Comparison of ENCODE assay signal across 25 mouse cellular contexts in the genomic region with DNA sequence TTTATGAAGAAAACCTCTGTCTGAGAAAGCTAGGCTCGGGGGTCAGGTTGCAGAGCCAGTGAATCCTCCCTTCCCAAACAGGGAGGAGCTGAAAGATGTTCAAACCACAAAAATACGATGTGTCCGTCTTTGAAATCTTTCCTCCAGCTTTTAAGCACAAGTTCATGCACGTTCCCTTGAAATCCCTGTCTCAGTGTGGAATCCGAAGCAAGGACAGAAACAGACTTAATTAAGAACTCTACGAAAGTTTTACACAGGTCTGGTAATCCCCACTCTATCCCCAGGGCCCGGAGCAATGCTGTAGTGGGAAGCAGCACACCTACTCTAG.
A peak's percentile ranks its signal among the peaks of the same experiment; 100 is the strongest.
DNase-seq lines count a peak whose midpoint lies in the region; ATAC-seq and TF ChIP-seq lines count a peak whose summit lies in the region.
"Had no signal": no experiment of that assay in that cellular context is flagged by ENCODE, and none has a peak within 500 bp of the region (broad histone marks: within the 10 kb centered on the region; RNA-seq: fewer than 3 reads in every experiment).

No protein-coding gene starts in this region.

- no peak overlapping the region for H3K9ac ChIP-seq in heart, adult 2 months (ENCODE audit: low read depth, low read length)
- H3K9ac ChIP-seq in heart, embryonic 16.5 days (ENCODE audit: low read length) = no peak overlapping the region
- H3K9ac ChIP-seq in midbrain, embryonic 11.5 days (ENCODE audit: low read length) = no peak overlapping the region
- no peak overlapping the region for H3K9ac ChIP-seq in midbrain, embryonic 16.5 days (ENCODE audit: low read depth, low read length)
- H3K9ac ChIP-seq: hindbrain, embryonic 15.5 days; kidney, embryonic 15.5 days; limb, embryonic 12.5 days; liver, embryonic 15.5 days; lung, embryonic 14.5 days; neural tube, embryonic 13.5 days had no signal

- no peak for TF ChIP-seq EP300 in heart, adult 2 months (IDR thresholded peaks at IDR 0.05; ENCODE audit: insufficient read depth, low read depth, low read length)

- intact Hi-C loops in heart, adult 2 months (cut with DNase I) = no loop called here
- intact Hi-C loops in heart, postnatal 14 days (cut with DNase I) = no loop called here

- no peaks in the 10 kb centered on the region for H3K27me3 ChIP-seq in heart, adult 2 months (ENCODE audit: control insufficient read depth, insufficient read depth, low read length)
- no peaks in the 10 kb centered on the region for H3K27me3 ChIP-seq in heart, embryonic 16.5 days (ENCODE audit: control insufficient read depth, insufficient read depth, low read length)
- H3K27me3 ChIP-seq in midbrain, embryonic 11.5 days (ENCODE audit: control insufficient read depth, insufficient read depth, low read length) = no peaks in the 10 kb centered on the region
- no peaks in the 10 kb centered on the region for H3K27me3 ChIP-seq in midbrain, embryonic 16.5 days (ENCODE audit: control insufficient read depth, insufficient read depth, low read depth, low read length)
- H3K27me3 ChIP-seq: hindbrain, embryonic 15.5 days; kidney, embryonic 15.5 days; limb, embryonic 12.5 days; liver, embryonic 15.5 days; neural tube, embryonic 13.5 days; Patski had no signal

- H3K4me1 ChIP-seq in heart, adult 2 months (ENCODE audit: control insufficient read depth, insufficient read depth, low read length) = no peaks in the 10 kb centered on the region; the same call in 1 of the 2 replicates
- no peaks in the 10 kb centered on the region; the same call in 1 of the 2 replicates for H3K4me1 ChIP-seq in heart, embryonic 16.5 days (ENCODE audit: control insufficient read depth, insufficient read depth, low read length)
- H3K4me1 ChIP-seq in midbrain, embryonic 11.5 days (ENCODE audit: control insufficient read depth, insufficient read depth, low read length) = 0 out of 2 replicates have a peak, but pooled peaks cover 2% of the 10 kb centered on the region
- H3K4me1 ChIP-seq in midbrain, embryonic 16.5 days (ENCODE audit: control insufficient read depth, insufficient read depth, low read length) = peaks cover 5% of the 10 kb centered on the region; the same call in 1 of the 2 replicates
- H3K4me1 ChIP-seq: hindbrain, embryonic 15.5 days; kidney, embryonic 15.5 days; liver, embryonic 15.5 days had no signal

- H3K4me3 ChIP-seq in heart, adult 2 months = no peak overlapping the region
- H3K4me3 ChIP-seq in heart, embryonic 16.5 days (ENCODE audit: low read length) = no peak overlapping the region
- no peak overlapping the region for H3K4me3 ChIP-seq in midbrain, embryonic 11.5 days (ENCODE audit: low read depth, low read length)
- H3K4me3 ChIP-seq in midbrain, embryonic 16.5 days (ENCODE audit: low read depth, low read length) = no peak overlapping the region
- H3K4me3 ChIP-seq: hindbrain, embryonic 15.5 days; kidney, embryonic 15.5 days; left cerebral cortex, adult 2 months; limb, embryonic 12.5 days; liver, embryonic 15.5 days; neural tube, embryonic 13.5 days had no signal

- WGBS in heart, adult 2 months = 79% methylated on average over 7 of the region's 7 CpGs
- WGBS in heart, embryonic 16.5 days = 80% methylated on average over 7 of the region's 7 CpGs
- WGBS in midbrain, embryonic 11.5 days = 53% methylated on average over 7 of the region's 7 CpGs
- WGBS in midbrain, embryonic 16.5 days = 43% methylated on average over 7 of the region's 7 CpGs

- H3K27ac ChIP-seq in heart, adult 2 months = peak overlapping the region; percentile 24
- peak overlapping the region; percentile 66 for H3K27ac ChIP-seq in heart, embryonic 16.5 days (ENCODE audit: low read length)
- no peak overlapping the region for H3K27ac ChIP-seq in midbrain, embryonic 11.5 days (ENCODE audit: low read depth, low read length)
- no peak overlapping the region for H3K27ac ChIP-seq in midbrain, embryonic 16.5 days (ENCODE audit: low read length)
- H3K27ac ChIP-seq: hindbrain, embryonic 15.5 days; kidney, embryonic 15.5 days; left cerebral cortex, adult 2 months; limb, embryonic 12.5 days; liver, embryonic 15.5 days; neural tube, embryonic 13.5 days had no signal

- no peak overlapping the region for H3K4me2 ChIP-seq in heart, embryonic 16.5 days (ENCODE audit: low read depth, low read length)
- no peak overlapping the region for H3K4me2 ChIP-seq in midbrain, embryonic 11.5 days
- no peak overlapping the region for H3K4me2 ChIP-seq in midbrain, embryonic 16.5 days (ENCODE audit: low read length)
- H3K4me2 ChIP-seq: hindbrain, embryonic 15.5 days; kidney, embryonic 15.5 days; limb, embryonic 12.5 days; liver, embryonic 15.5 days; lung, embryonic 14.5 days; neural tube, embryonic 13.5 days had no signal

- no peaks in the 10 kb centered on the region for H3K36me3 ChIP-seq in heart, adult 2 months (ENCODE audit: control insufficient read depth, insufficient read depth, low read length)
- no peaks in the 10 kb centered on the region for H3K36me3 ChIP-seq in heart, embryonic 16.5 days (ENCODE audit: control insufficient read depth, insufficient read depth)
- no peaks in the 10 kb centered on the region for H3K36me3 ChIP-seq in midbrain, embryonic 11.5 days (ENCODE audit: control insufficient read depth, insufficient read depth, low read length)
- H3K36me3 ChIP-seq in midbrain, embryonic 16.5 days (ENCODE audit: control insufficient read depth, insufficient read depth, low read length) = no peaks in the 10 kb centered on the region
- H3K36me3 ChIP-seq: hindbrain, embryonic 15.5 days; kidney, embryonic 15.5 days; limb, embryonic 12.5 days; liver, embryonic 15.5 days; neural tube, embryonic 13.5 days had no signal

- no peak for DNase-seq in heart, adult 2 months
- DNase-seq in heart, adult 11 months = no peak
- no peak for DNase-seq in heart, postnatal 14 days
- DNase-seq in midbrain, embryonic 11.5 days (ENCODE audit: low spot score, missing footprints) = peak; percentile 78
- DNase-seq in ovary, postnatal 14 days (ENCODE audit: low spot score) = no peak
- DNase-seq: adrenal gland, postnatal 14 days; cerebellum, adult 11 months; cerebellum, adult 9-11 months; embryo, embryonic 11 days; kidney, adult 18-20 months; kidney, postnatal 25 days; lung, embryonic 14.5 days; lung, postnatal 14 days; thymus, adult 2 months; thymus, postnatal 36 days had no signal

- TF ChIP-seq CTCF in heart, adult 2 months (IDR thresholded peaks at IDR 0.05) = no peak

- H3K79me2 ChIP-seq in heart, adult 2 months (replicated peaks; ENCODE audit: control insufficient read depth, insufficient read depth, low read length) = no peaks in the 10 kb centered on the region

- TF ChIP-seq POLR2A in heart, adult 2 months (IDR thresholded peaks at IDR 0.05; ENCODE audit: insufficient read depth, low read depth, low read length) = no peak

- H3K9me3 ChIP-seq in heart, embryonic 16.5 days (replicated peaks; ENCODE audit: control insufficient read depth, low read length) = no peaks in the 10 kb centered on the region
- H3K9me3 ChIP-seq in midbrain, embryonic 11.5 days (ENCODE audit: control insufficient read depth, low read length) = no peaks in the 10 kb centered on the region
- H3K9me3 ChIP-seq in midbrain, embryonic 16.5 days (replicated peaks; ENCODE audit: control insufficient read depth, low read length, poor library complexity, severe bottlenecking) = no peaks in the 10 kb centered on the region
- H3K9me3 ChIP-seq: hindbrain, embryonic 15.5 days; kidney, embryonic 15.5 days; limb, embryonic 12.5 days; liver, embryonic 15.5 days; neural tube, embryonic 13.5 days had no signal

- ATAC-seq in heart, embryonic 16.5 days (replicated peaks; ENCODE audit: extremely low read depth, insufficient read depth, low FRiP score) = no peak
- no peak for ATAC-seq in midbrain, embryonic 11.5 days (ENCODE audit: low FRiP score)
- ATAC-seq in midbrain, embryonic 16.5 days = no peak
- ATAC-seq: forebrain, embryonic 14.5 days; Patski had no signal

Comparison
In these comparisons a context has a peak if more than half of its experiments do, and no peak if none do; other contexts are left out.
1. H3K27ac ChIP-seq: peak in heart, adult 2 months (single experiment) and heart, embryonic 16.5 days (single experiment); none in midbrain, embryonic 11.5 days (single experiment) and midbrain, embryonic 16.5 days (single experiment).